Mouse (Mus musculus) thymus, adult 2 months (tissue): ENCODE measurements at regions not wholly inside any gene's neighbourhood (a gene's known extent, or its start where the extent isn't known, plus 50 kb on each side); places are given as distances from the start of the nearest gene placed in this dataset.

Source experiments
- CTCF ChIP-seq: fragments of 200-500 bp; IDR thresholded peaks from 2 replicates; pipeline ENCODE4 v1.5.1; 2012; ENCODE audit warnings: mild to moderate bottlenecking, control low read depth, low read length, moderate library complexity, borderline replicate concordance; ENCODE audit not compliant: control insufficient read depth, poor library complexity, insufficient read depth; ENCODE audit errors: extremely low read depth
- POLR2A ChIP-seq: fragments of 200-500 bp; IDR thresholded peaks from 2 replicates; pipeline ENCODE4 v1.6.1; 2012; ENCODE audit warnings: mild to moderate bottlenecking, low read length, control low read depth, moderate library complexity; ENCODE audit not compliant: control insufficient read depth, poor library complexity, insufficient read depth; ENCODE audit errors: extremely low read depth

DNA sequence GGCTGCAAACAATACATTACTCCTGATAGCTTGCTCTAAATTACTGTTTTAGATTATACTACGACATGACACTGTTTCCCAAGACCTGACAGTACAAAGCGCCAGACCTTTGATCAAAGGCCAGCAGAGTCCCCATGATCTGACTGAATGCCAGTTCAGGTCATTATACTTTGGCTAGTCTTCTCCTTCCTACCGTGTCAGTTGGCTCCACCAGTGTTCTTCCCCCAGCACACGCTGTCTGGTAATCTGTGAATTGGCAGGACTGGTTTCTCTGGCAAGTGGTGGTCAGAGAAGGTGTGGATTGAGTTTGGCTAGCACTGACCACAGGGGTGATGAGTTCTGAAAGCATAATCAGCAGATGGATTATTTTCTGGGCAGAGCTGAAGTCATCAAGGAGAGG lies 93.1 kb upstream of the Barx2 start:
- TF ChIP-seq POLR2A (no peak), CTCF (no peak)
